Mouse (Mus musculus) induced T-regulatory cell, adult 2 months (primary cell): Measurements from ENCODE around the gene Tubb4b.

Experiments
- DNase-seq: peaks from one replicate; pipeline ENCODE4 v3.0.0-alpha.2; 2012; ENCODE audit warnings: low read depth

The Tubb4b gene

GRCm38 (mm10) chr2:25224766-25225752 lies 557 bp upstream of the Tubb4b start:
- DNase-seq = peak; percentile 99

- no peak for DNase-seq
Measured at GRCm38 (mm10) chr2:25223681-25224491, 616 bp downstream of the Tubb4b start.

GRCm38 (mm10) chr2:25221331-25221772 lies 3.1 kb downstream of the Tubb4b start:
- no peak for DNase-seq

GRCm38 (mm10) chr2:25218445-25218844 lies 6.1 kb downstream of the Tubb4b start, which contains the start of gene Fam166a:
Gene Fam166a, plus strand, starts transcription at chr2:25218745.
- DNase-seq = no peak

- no peak for DNase-seq
Measured at GRCm38 (mm10) chr2:25217666-25218065, 6.8 kb downstream of the Tubb4b start.

GRCm38 (mm10) chr2:25214444-25214843 lies 10.1 kb downstream of the Tubb4b start, which contains the start of gene Stpg3:
Gene Stpg3, minus strand, starts transcription at chr2:25214637.
- DNase-seq = no peak

- DNase-seq = no peak
Measured at GRCm38 (mm10) chr2:25213266-25213865, 11.1 kb downstream of the Tubb4b start.

GRCm38 (mm10) chr2:25211121-25211670 lies 13.3 kb downstream of the Tubb4b start, which contains the start of gene Nelfb:
Gene Nelfb, minus strand, starts transcription at chr2:25211489.
- peak; percentile 92 for DNase-seq

GRCm38 (mm10) chr2:25210686-25211085 lies 13.8 kb downstream of the Tubb4b start:
- no peak for DNase-seq

- DNase-seq = no peak
Measured at GRCm38 (mm10) chr2:25207593-25207992, 16.9 kb downstream of the Tubb4b start.

- DNase-seq = peak; percentile 36
Measured at GRCm38 (mm10) chr2:25203631-25204214, 20.8 kb downstream of the Tubb4b start.

- no peak for DNase-seq
Measured at GRCm38 (mm10) chr2:25200631-25201030, 23.9 kb downstream of the Tubb4b start.

GRCm38 (mm10) chr2:25197946-25198345 lies 26.6 kb downstream of the Tubb4b start:
- DNase-seq = no peak

GRCm38 (mm10) chr2:25197191-25197590 lies 27.3 kb downstream of the Tubb4b start:
- no peak for DNase-seq

- peak; percentile 87 for DNase-seq
Measured at GRCm38 (mm10) chr2:25196172-25196954, 28.1 kb downstream of the Tubb4b start, which contains the start of gene Tor4a. Gene Tor4a, minus strand, starts transcription at chr2:25196886.

- DNase-seq = peak; percentile 90
Measured at GRCm38 (mm10) chr2:25195211-25196156, 29.0 kb downstream of the Tubb4b start.

- peak; percentile 67 for DNase-seq
Measured at GRCm38 (mm10) chr2:25194486-25195171, 29.9 kb downstream of the Tubb4b start.

GRCm38 (mm10) chr2:25194006-25194405 lies 30.5 kb downstream of the Tubb4b start:
- no peak for DNase-seq
